Mouse (Mus musculus): ENCODE measurements around the gene Apobec2.
"Not testable (repeated sequence)": the region's sequence is repeated elsewhere in the genome, so short reads cannot be mapped to it uniquely, and the experiment has no call there.

Apobec2 gene

DNA sequence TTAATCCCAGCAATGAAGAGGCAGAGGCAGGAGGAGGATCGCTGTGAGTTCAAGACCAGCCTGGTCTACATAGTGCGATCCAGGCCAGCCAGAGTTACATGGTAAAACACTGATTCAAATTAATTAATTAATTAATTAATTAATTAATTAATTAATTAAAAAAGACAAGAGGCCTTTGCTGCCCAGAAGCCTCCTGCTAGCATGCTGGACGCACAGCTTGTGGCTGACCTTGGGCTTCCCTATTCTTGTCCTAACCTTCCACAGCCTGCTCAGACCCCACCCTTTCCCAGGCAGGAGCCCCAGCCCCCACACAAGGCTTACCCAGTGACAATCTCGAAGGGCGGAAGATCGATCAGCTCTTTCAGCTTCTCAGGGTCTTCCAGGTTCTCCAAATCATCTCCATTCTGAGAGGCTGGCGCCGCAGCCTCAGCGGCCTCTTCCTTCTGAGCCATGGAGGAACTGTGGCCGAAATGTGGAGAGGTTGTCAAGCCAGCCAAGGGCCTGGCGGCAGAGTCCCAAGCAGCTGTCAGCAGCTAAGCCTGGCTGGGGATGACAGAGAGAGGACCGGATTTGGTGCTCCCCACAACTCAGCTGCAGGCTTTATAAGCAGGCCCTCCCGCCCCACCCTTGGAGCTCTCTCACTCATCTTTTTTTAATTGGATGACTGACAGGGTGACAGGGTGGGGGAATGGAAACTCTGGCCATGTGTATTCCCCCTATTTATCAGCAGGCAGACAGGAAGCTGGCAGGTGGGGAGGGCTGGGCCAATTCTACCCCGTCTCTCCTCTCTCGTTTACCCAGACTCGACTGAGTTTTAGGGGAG lies at the start of gene Apobec2:
Apobec2 (minus strand) TSS at position 773 of the 823 bp plus-strand sequence.
- no peak for DNase-seq

GRCm38 (mm10) chr17:48479952-48480351 lies 47.2 kb upstream of the Apobec2 start:
- no peak for DNase-seq

DNA sequence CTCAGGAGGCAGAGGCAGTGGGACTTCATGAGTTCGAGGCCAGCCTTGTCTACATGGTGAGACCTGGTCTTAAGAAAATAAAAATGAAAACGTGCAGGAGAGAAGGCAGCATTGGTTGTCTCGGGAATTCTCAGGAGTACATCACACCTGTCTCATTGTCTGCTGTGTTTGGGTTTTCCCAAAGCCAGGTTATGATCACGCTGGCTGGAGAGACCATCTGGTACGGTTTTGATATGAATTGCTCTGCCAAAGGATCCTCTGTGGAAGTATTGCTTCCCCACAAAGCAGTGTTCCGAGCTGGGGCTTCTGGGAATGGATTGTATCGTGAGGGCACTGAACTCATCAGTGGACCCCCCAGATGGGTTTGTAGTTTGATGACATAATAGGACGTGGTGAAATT lies 42.7 kb upstream of the Apobec2 start:
- DNase-seq = peak in 1 of 2 experiments; percentile 10

GRCm38 (mm10) chr17:48474282-48474681 lies 41.6 kb upstream of the Apobec2 start:
- not testable (repeated sequence) for DNase-seq

GRCm38 (mm10) chr17:48467395-48468231 lies 34.9 kb upstream of the Apobec2 start:
- peak; percentile 81 to 87 for DNase-seq

- no peak for DNase-seq
Measured at GRCm38 (mm10) chr17:48466769-48467394, 34.2 kb upstream of the Apobec2 start.

GRCm38 (mm10) chr17:48463391-48463790 lies 30.7 kb upstream of the Apobec2 start:
- DNase-seq = no peak

DNA sequence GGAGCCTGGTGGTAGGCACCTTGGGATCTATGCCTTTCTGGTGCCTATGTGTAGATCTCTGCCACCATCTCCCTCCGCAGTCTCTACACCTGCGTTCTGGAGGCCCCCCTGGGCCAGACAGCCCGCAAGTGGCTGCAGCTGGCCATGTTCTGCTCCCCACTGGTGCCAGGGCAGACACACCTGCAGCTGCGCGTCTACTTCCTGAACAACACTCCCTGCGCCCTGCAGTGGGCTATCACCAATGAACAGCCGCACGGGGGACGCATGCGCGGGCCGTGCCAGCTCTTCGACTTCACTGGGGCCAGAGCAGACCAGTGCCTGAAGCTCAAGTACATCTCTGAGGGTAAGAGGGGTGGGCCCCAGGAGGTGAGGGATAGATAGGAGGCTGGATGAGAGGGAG lies 29.4 kb upstream of the Apobec2 start:
- DNase-seq = no peak

- no peak for DNase-seq
Measured at GRCm38 (mm10) chr17:48457971-48458653, 25.4 kb upstream of the Apobec2 start.

- DNase-seq = no peak
Measured at GRCm38 (mm10) chr17:48455955-48456354, 23.2 kb upstream of the Apobec2 start.

DNA sequence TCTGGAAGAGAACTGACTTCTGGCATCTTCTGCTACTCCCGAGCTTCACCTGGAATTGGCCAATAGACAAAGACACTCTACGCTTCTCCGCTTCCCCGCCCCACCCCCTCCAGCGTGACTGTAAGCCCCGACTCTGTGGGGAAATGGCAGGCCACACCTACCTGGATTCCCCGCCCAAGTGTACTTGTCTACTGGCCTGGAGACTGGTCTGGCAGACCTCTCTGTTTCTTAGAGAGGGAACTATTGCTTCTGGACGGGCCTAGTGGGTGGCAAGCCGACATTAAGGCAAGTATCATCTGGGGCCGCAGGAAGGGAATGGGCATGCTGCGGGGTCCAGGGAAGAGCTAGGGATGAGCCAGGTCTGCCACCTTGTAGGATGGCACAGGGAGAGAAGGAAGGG lies 22.0 kb upstream of the Apobec2 start, which contains the start of gene Unc5cl:
Unc5cl (plus strand) TSS at position 214 of the 400 bp plus-strand sequence.
- no peak for DNase-seq

GRCm38 (mm10) chr17:48454190-48454589 lies 21.5 kb upstream of the Apobec2 start:
- no peak for DNase-seq

DNA sequence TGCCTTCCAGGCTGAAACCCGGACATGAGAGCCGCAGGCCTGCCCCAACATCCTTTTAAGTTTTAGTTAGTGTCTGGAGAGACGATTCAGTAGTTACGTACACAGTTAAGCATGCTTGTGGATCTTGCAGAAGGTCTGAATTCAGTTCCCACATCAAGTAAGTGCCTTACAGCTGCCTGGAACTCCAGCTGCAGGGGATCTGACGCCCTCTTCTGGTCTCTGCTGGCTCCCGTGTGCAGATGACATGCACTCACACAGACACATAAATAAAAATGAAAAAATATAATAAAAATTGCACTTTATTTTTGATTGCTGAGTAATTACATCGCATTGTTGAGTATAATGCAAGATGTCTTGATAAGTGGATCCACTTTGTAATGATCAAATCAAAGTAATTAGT lies 20.8 kb upstream of the Apobec2 start:
- no peak for DNase-seq

DNA sequence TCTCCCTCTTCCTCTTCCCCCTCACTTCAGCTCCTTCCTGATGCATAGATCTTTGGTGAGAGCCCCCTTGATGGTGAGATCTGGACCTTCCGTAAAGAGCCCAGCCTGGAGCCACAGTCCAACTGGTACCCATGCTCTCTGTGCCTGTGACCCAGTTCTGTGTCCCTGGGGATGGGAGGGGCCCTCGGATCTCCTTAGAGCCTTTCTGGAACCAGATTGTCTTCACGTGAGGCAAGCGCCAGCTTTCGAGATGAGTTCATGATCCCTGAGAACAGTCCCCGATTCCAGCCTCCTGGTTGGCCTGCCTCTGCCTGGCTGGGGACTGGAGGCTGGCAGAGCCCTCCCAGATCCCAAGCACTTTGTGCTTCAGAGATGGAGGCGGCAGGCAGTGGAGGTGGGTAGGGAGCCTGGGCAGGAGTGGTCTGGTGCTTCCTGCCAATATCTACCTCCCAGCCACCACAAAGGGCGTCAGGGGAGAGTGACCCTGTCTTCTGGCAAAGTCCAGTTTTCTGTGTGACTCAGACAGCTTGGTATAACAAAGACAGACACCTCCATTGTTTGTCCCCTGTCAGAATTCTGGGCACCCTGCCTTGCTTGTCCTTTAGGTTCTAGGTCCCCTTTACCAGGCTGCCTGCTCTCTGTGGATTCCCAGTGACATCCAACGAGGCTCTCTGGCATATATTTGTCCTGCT lies 19.2 kb upstream of the Apobec2 start:
- no peak for DNase-seq

GRCm38 (mm10) chr17:48451353-48451675 lies 18.6 kb upstream of the Apobec2 start, which contains the start of gene Tspo2:
Gene Tspo2 (minus strand): TSS chr17:48451522.
- no peak for DNase-seq

GRCm38 (mm10) chr17:48450666-48451352 lies 18.1 kb upstream of the Apobec2 start:
- no peak for DNase-seq

DNA sequence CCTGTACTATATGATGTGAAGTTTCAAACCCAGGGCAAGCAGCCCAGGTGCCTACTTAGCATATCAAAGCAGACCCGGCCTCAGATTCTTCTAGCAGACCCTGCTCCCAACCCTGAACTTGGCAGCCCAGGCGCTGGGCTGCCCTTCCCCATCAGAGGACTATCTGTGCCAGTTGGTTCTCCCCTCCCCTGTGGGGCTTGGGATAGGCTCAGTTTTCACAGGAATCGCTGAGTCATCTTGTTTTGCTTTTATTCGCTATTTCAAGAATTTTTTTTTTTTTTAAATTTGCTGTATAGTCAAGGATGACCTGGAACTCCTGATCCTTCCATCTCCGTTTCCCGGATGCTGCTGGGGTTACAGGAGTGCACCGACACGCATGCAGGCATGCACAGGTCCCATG lies 14.9 kb upstream of the Apobec2 start:
- no peak for DNase-seq

DNA sequence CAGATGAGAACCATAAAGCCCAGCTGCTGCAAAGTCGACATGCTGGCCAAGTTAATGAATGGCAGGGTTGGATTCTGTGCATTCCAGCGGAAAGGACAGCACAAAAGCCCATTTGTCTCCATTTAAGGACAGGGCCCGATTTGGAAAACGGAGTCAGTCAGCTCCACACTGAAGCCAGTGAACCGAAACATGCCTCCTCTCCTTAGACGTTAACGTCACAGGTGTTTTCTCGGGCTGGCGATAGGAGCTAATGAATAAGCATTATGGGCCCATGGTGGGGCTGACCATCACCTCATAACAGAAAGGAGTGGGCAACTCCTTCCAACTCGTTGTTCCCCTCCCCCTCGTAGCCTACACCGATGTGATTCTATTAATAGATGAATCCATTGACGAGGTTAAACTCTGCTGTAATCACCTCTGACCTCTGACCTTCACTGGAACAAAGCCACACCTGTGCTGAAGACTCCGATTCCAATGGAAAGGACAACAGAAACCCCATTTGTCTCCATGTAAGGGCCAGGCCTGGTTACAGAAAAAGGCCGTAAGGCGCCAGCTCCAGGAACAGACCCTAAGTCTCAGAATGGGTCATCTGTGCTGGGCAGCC lies 10.9 kb upstream of the Apobec2 start:
- DNase-seq = peak; percentile 63 to 79

DNA sequence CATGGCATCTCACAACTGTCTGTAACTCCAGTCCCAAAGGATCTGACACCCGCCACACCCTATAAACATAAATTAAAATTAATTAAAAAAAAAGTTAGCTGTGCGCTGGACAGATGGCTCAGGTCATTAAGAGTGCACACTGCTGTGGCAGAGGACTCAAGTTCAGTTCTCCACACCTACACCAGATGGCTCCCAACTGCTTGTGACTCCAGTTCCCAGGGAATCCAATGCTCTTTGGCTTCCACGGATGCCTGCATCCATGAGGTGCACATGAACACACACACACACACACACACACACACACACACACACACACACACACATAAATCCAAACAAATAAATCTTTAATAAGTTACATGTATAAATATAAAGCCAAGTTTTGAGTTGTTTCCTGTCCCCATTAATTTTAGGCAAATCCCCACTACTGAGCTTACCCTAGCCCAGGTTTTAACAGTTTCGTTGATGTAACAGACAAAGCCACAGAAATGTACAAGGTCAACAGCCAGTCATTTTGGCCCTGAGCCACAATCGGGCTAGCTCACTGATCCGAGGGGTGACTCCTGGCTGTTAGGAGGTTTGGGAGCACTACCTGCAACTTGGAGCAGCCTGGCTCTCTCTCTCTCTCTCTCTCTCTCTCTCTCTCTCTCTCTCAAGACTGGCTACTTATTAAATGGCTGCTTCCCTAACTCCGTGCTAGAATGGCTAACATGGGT lies 10.2 kb upstream of the Apobec2 start:
- DNase-seq = peak; percentile 71 to 82

- peak in 1 of 2 experiments; percentile 32 for DNase-seq
Measured at GRCm38 (mm10) chr17:48437421-48437911, 4.7 kb upstream of the Apobec2 start.

Measured in kidney, postnatal 25 days (tissue).